Mouse (Mus musculus): ENCODE measurements around the gene Pym1. TPM values are rescaled to one million over a fixed set of nuclear protein-coding genes. Genes with fewer than 3 reads are reported as not detected.
A peak's percentile ranks its signal among the peaks of the same experiment; 100 is the strongest.

Pym1 gene
- polyA plus RNA-seq, 1 experiment from 2014 or later, result 34.2 TPM

GRCm38 (mm10) chr10:128773685-128774084 is 26.0 kb downstream of the Pym1 start:
- Histone ChIP-seq H3K4me3 (ENCODE audit: low read depth, low read length) (no peak overlapping the region), H3K36me3 (ENCODE audit: control insufficient read depth, insufficient read depth, low read length) (no peaks in the 10 kb centered on the region), H3K9ac (ENCODE audit: low read length) (no peak overlapping the region), H3K27me3 (replicated peaks; ENCODE audit: control insufficient read depth, insufficient read depth, low read length) (no peaks in the 10 kb centered on the region), H3K4me1 (replicated peaks; ENCODE audit: control insufficient read depth, insufficient read depth, low read length) (peaks cover under 1% of the 10 kb centered on the region; the same call in 1 of the 2 replicates), H3K27ac (ENCODE audit: low read depth) (no peak overlapping the region), H3K4me2 (ENCODE audit: low read length) (no peak overlapping the region), H3K9me3 (ENCODE audit: control insufficient read depth, low read length) (no peaks in the 10 kb centered on the region)
- ATAC-seq (replicated peaks; ENCODE audit: low FRiP score, low TSS enrichment, low read depth), result no peak
- 24% methylated on average over 5 of the region's 5 CpGs for WGBS
- DNase-seq (ENCODE audit: low spot score), result no peak

GRCm38 (mm10) chr10:128778441-128778840 is 30.8 kb downstream of the Pym1 start:
- peak overlapping the region; percentile 80; the same call in 1 of the 2 replicates for H3K27ac ChIP-seq (ENCODE audit: low read depth)

DNA sequence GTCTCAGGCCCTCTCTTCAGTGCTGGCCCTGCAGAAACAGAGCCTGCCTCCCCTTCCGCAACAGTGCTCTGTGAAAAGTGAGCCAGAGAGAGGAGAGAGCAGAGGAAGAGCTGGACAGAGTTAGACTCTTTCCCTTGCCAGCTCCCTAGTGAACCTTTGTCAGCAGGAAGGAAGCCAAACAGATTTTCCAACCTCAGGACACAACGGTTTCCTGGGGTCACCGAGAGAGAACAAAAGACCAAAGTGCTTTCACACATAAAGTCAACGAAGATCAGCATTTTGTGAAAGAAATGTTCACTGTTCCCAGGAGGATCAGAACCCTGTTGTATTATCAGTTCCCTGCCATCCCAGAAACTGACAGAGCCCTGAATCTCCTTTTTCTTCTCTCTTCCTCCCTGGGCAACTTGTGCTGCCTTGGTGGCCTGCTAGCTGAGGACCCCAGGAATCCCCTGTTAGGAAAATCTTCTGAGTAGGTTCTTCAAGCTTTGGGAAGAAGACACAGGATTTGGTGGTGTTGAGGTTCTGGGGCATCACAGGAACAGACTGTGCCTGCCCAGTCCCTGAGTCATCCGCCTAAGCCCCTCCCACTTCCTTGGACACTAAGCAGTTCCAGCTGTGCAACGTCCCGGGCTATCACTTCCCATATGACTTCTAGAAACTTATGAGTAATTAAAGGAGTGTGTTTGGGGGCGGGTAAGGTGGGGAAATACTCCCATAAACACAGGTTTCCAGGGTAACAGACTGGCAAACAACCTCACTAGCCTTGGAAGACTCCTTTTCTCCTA is 31.5 kb downstream of the Pym1 start:
- peaks cover 10% of the 10 kb centered on the region for H3K4me1 ChIP-seq (replicated peaks; ENCODE audit: control insufficient read depth, insufficient read depth, low read length)
- H3K9me3 ChIP-seq (ENCODE audit: control insufficient read depth, low read length), result no peaks in the 10 kb centered on the region
- H3K4me2 ChIP-seq (ENCODE audit: low read length), result 0 out of 2 replicates have a peak overlapping the region, but pooled peaks have one; percentile 2
- WGBS, result 25% methylated on average over 8 of the region's 8 CpGs
- ATAC-seq (replicated peaks; ENCODE audit: low FRiP score, low TSS enrichment, low read depth) (peak; percentile 85), DNase-seq (ENCODE audit: low spot score) (peak; percentile 74)
- no peaks in the 10 kb centered on the region for H3K36me3 ChIP-seq (ENCODE audit: control insufficient read depth, insufficient read depth, low read length)
- no peak overlapping the region for H3K9ac ChIP-seq (ENCODE audit: low read length)
- H3K27ac ChIP-seq (ENCODE audit: low read depth), result peak overlapping the region; percentile 80
- no peak overlapping the region for H3K4me3 ChIP-seq (ENCODE audit: low read depth, low read length)
- H3K27me3 ChIP-seq (replicated peaks; ENCODE audit: control insufficient read depth, insufficient read depth, low read length), result no peaks in the 10 kb centered on the region

More at GRCm38 (mm10) chr10:128778441-128778840, 30.8 kb downstream of the Pym1 start:
- no peaks in the 10 kb centered on the region for H3K36me3 ChIP-seq (ENCODE audit: control insufficient read depth, insufficient read depth, low read length)
- H3K4me1 ChIP-seq (replicated peaks; ENCODE audit: control insufficient read depth, insufficient read depth, low read length), result peaks cover 10% of the 10 kb centered on the region
- H3K4me2 ChIP-seq (ENCODE audit: low read length), result no peak overlapping the region
- H3K4me3 ChIP-seq (ENCODE audit: low read depth, low read length), result no peak overlapping the region
- H3K9ac ChIP-seq (ENCODE audit: low read length), result no peak overlapping the region
- ATAC-seq (replicated peaks; ENCODE audit: low FRiP score, low TSS enrichment, low read depth) (no peak), DNase-seq (ENCODE audit: low spot score) (no peak)
- H3K27me3 ChIP-seq (replicated peaks; ENCODE audit: control insufficient read depth, insufficient read depth, low read length), result no peaks in the 10 kb centered on the region
- 89% methylated on average over 2 of the region's 2 CpGs for WGBS
- no peaks in the 10 kb centered on the region for H3K9me3 ChIP-seq (ENCODE audit: control insufficient read depth, low read length)

GRCm38 (mm10) chr10:128780200-128780599 is 32.5 kb downstream of the Pym1 start:
- H3K9me3 ChIP-seq (ENCODE audit: control insufficient read depth, low read length), result no peaks in the 10 kb centered on the region

DNA sequence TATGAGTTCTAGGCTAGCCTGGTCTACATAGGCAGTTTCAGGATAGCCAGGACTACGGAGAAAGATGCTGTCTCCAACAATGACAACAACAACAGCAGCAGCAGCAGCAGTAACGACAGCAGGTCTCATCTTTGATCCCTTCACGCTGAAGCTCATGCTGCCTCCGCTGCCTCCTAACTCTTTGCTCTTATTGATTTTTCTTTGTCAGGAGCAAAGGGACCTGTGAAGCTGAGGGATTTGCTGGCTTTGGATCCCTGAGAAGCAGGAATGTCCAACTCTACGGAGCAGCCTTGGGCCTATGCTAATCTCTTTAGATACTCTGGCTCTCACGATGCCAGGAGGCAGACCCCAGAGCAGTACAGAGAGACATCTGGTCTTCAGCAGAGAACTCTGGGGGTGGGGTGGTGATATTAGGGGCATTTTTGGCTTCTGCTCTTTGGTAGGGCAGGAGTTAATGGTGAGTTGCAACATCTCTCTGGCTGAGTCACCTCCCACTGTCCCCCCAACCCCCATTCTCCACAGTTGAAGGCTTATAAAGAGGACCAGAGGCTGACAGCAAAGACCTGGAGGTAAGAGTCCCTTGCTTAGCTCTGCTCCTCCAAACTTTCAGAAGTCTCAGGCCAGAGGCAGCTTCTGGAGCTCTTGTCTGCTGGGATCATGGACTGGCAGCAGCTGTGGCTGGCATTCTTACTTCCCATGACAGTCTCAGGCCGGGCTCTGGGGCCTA is 42.9 kb downstream of the Pym1 start, which contains the start of gene Mmp19:
TSS of gene Mmp19 (plus strand) at position 513 of the 727 bp plus-strand sequence.
- H3K9me3 ChIP-seq (ENCODE audit: control insufficient read depth, low read length), result no peaks in the 10 kb centered on the region
- no peak for ATAC-seq (replicated peaks; ENCODE audit: low FRiP score, low TSS enrichment, low read depth)

More at GRCm38 (mm10) chr10:128780200-128780599, 32.5 kb downstream of the Pym1 start:
- ATAC-seq (replicated peaks; ENCODE audit: low FRiP score, low TSS enrichment, low read depth), result no peak
- H3K4me1 ChIP-seq (replicated peaks; ENCODE audit: control insufficient read depth, insufficient read depth, low read length), result peaks cover 10% of the 10 kb centered on the region
- no peak overlapping the region for H3K9ac ChIP-seq (ENCODE audit: low read length)
- no peak for DNase-seq (ENCODE audit: low spot score)
- no peaks in the 10 kb centered on the region for H3K36me3 ChIP-seq (ENCODE audit: control insufficient read depth, insufficient read depth, low read length)
- H3K4me3 ChIP-seq (ENCODE audit: low read depth, low read length), result no peak overlapping the region
- H3K27me3 ChIP-seq (replicated peaks; ENCODE audit: control insufficient read depth, insufficient read depth, low read length), result no peaks in the 10 kb centered on the region
- no peak overlapping the region for H3K4me2 ChIP-seq (ENCODE audit: low read length)
- WGBS, result 95% methylated on average over 1 of the region's 1 CpGs
- H3K27ac ChIP-seq (ENCODE audit: low read depth), result peak overlapping the region; percentile 38; the same call in 1 of the 2 replicates

GRCm38 (mm10) chr10:128792041-128792440 is 44.4 kb downstream of the Pym1 start:
- no peak overlapping the region for H3K9ac ChIP-seq (ENCODE audit: low read length)
- H3K27ac ChIP-seq (ENCODE audit: low read depth), result no peak overlapping the region
- no peak overlapping the region for H3K4me3 ChIP-seq (ENCODE audit: low read depth, low read length)
- H3K4me2 ChIP-seq (ENCODE audit: low read length), result no peak overlapping the region
- H3K9me3 ChIP-seq (ENCODE audit: control insufficient read depth, low read length), result no peaks in the 10 kb centered on the region
- DNase-seq (ENCODE audit: low spot score) (no peak), ATAC-seq (replicated peaks; ENCODE audit: low FRiP score, low TSS enrichment, low read depth) (no peak)
- no peaks in the 10 kb centered on the region for H3K4me1 ChIP-seq (replicated peaks; ENCODE audit: control insufficient read depth, insufficient read depth, low read length)
- no peaks in the 10 kb centered on the region for H3K27me3 ChIP-seq (replicated peaks; ENCODE audit: control insufficient read depth, insufficient read depth, low read length)
- H3K36me3 ChIP-seq (ENCODE audit: control insufficient read depth, insufficient read depth, low read length), result no peaks in the 10 kb centered on the region

More for the DNA sequence above, 42.9 kb downstream of the Pym1 start, which contains the start of gene Mmp19:
- Histone ChIP-seq H3K4me2 (ENCODE audit: low read length) (no peak within 1 kb of the TSS), H3K36me3 (ENCODE audit: control insufficient read depth, insufficient read depth, low read length) (no peaks in the 10 kb centered on the region), H3K27ac (ENCODE audit: low read depth) (no peak within 1 kb of the TSS), H3K27me3 (replicated peaks; ENCODE audit: control insufficient read depth, insufficient read depth, low read length) (no peaks in the 10 kb centered on the region), H3K9ac (ENCODE audit: low read length) (no peak within 1 kb of the TSS), H3K4me3 (ENCODE audit: low read depth, low read length) (no peak within 1 kb of the TSS), H3K4me1 (replicated peaks; ENCODE audit: control insufficient read depth, insufficient read depth, low read length) (no peaks in the 10 kb centered on the region)
- no peak for DNase-seq (ENCODE audit: low spot score)
- 64% methylated on average over 7 of the region's 7 CpGs for WGBS

GRCm38 (mm10) chr10:128793258-128793657 is 45.6 kb downstream of the Pym1 start:
- H3K9ac ChIP-seq (ENCODE audit: low read length), result no peak overlapping the region
- no peak overlapping the region for H3K27ac ChIP-seq (ENCODE audit: low read depth)
- H3K4me1 ChIP-seq (replicated peaks; ENCODE audit: control insufficient read depth, insufficient read depth, low read length), result no peaks in the 10 kb centered on the region
- WGBS, result 88% methylated on average over 1 of the region's 1 CpGs
- no peak overlapping the region for H3K4me3 ChIP-seq (ENCODE audit: low read depth, low read length)
- DNase-seq (ENCODE audit: low spot score), result no peak
- no peak for ATAC-seq (replicated peaks; ENCODE audit: low FRiP score, low TSS enrichment, low read depth)
- H3K36me3 ChIP-seq (ENCODE audit: control insufficient read depth, insufficient read depth, low read length), result no peaks in the 10 kb centered on the region
- H3K27me3 ChIP-seq (replicated peaks; ENCODE audit: control insufficient read depth, insufficient read depth, low read length), result no peaks in the 10 kb centered on the region
- no peaks in the 10 kb centered on the region for H3K9me3 ChIP-seq (ENCODE audit: control insufficient read depth, low read length)
- no peak overlapping the region for H3K4me2 ChIP-seq (ENCODE audit: low read length)

GRCm38 (mm10) chr10:128794391-128794790 is 46.7 kb downstream of the Pym1 start:
- no peaks in the 10 kb centered on the region for H3K4me1 ChIP-seq (replicated peaks; ENCODE audit: control insufficient read depth, insufficient read depth, low read length)
- 0 out of 2 replicates have a peak, but pooled peaks cover 5% of the 10 kb centered on the region for H3K36me3 ChIP-seq (ENCODE audit: control insufficient read depth, insufficient read depth, low read length)
- H3K9me3 ChIP-seq (ENCODE audit: control insufficient read depth, low read length), result no peaks in the 10 kb centered on the region
- DNase-seq (ENCODE audit: low spot score), result no peak
- H3K4me3 ChIP-seq (ENCODE audit: low read depth, low read length), result no peak overlapping the region
- no peak overlapping the region for H3K4me2 ChIP-seq (ENCODE audit: low read length)
- no peak overlapping the region for H3K9ac ChIP-seq (ENCODE audit: low read length)
- ATAC-seq (replicated peaks; ENCODE audit: low FRiP score, low TSS enrichment, low read depth), result no peak
- WGBS, result 94% methylated on average over 5 of the region's 5 CpGs
- no peak overlapping the region for H3K27ac ChIP-seq (ENCODE audit: low read depth)
- no peaks in the 10 kb centered on the region for H3K27me3 ChIP-seq (replicated peaks; ENCODE audit: control insufficient read depth, insufficient read depth, low read length)

Data from intestine, embryonic 14.5 days (tissue).